Mouse (Mus musculus): Measurements from ENCODE around the gene Ccdc85c. TPM values are rescaled to one million over a fixed set of nuclear protein-coding genes. Genes with fewer than 3 reads are reported as not detected.

Gene Ccdc85c
- polyA plus RNA-seq, 1 experiment from 2014 or later: 8.3 TPM

DNA sequence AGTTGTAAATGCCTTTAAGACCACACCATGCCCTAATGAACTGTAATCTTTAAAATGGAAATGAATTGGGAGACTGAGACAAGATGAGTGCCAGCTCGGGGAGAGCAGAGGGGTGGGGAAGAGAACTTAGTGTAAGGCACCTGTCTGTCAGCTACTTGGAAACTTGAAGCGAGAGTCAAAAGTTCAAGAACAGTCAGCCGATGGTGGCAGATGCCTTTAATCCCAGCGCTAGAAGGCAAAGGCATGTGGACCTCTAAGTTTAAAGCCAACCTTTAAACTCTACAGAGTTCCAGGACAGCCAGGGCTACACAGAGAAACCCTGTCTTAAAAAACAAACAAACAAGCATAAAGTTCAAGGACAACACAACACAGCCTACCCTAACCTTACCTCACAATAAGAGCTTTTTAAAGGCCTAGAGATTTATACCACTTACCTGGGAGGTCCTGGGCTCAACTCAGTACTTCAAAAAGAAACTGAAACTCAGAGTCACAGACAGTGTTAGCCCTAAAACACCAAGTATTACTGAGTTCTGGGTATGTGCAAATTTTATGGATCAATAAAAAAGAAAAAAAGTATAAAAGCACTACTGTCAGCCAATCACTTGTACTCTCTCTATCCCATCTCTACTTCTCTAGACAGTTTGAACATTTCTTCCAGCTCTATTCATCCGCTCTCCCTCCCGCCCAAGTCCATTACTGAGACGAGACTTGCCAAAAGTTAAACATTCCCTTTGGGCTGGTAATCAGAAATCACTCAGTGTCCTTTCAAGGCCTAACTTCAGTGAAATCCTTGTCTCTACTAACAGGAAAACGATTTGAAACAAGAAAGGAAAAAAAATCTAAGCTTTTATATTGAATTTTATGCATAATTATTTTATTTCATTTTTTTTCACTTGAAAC is 100.4 kb downstream of the Ccdc85c start:
- ATAC-seq (ENCODE audit: insufficient read depth) (no peak), DNase-seq (no peak)
- Histone ChIP-seq H3K4me2 (no peak overlapping the region), H3K27me3 (ENCODE audit: insufficient read depth, low read length) (no peaks in the 10 kb centered on the region), H3K9ac (no peak overlapping the region), H3K4me1 (ENCODE audit: insufficient read depth) (peaks cover 21% of the 10 kb centered on the region), H3K4me3 (ENCODE audit: low read depth, low read length) (no peak overlapping the region), H3K9me3 (ENCODE audit: low read depth, low read length) (no peaks in the 10 kb centered on the region), H3K27ac (ENCODE audit: low read depth) (no peak overlapping the region), H3K36me3 (ENCODE audit: insufficient read depth) (no peaks in the 10 kb centered on the region)
- 51% methylated on average over 8 of the region's 8 CpGs for WGBS
- TF ChIP-seq CTCF (IDR thresholded peaks at IDR 0.05; ENCODE audit: low read depth): no peak

DNA sequence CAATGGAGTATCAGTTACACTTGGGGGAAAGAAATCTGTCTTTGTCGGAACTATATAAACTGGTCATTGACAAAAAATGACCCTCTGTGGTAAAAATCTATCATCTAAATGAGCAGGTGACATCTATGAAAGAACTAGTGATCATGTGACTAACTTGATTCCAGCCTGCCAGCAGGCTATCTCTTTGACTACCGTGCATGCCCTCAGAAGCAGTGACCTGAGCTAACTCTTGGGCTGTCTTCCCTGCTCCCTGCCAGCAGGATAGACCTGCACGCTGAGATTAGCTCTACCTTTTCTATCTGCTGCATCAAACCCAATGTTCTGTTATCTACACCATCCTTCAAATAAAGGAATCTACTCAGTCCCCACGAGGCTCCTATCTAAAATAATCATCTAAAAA is 102.6 kb downstream of the Ccdc85c start:
- ATAC-seq (ENCODE audit: insufficient read depth) (no peak), DNase-seq (no peak)
- TF ChIP-seq CTCF (IDR thresholded peaks at IDR 0.05; ENCODE audit: low read depth): no peak
- Histone ChIP-seq H3K9ac (no peak overlapping the region), H3K9me3 (ENCODE audit: low read depth, low read length) (no peaks in the 10 kb centered on the region), H3K27ac (ENCODE audit: low read depth) (no peak overlapping the region), H3K4me1 (ENCODE audit: insufficient read depth) (peaks cover 17% of the 10 kb centered on the region), H3K36me3 (ENCODE audit: insufficient read depth) (no peaks in the 10 kb centered on the region), H3K27me3 (ENCODE audit: insufficient read depth, low read length) (no peaks in the 10 kb centered on the region), H3K4me3 (ENCODE audit: low read depth, low read length) (no peak overlapping the region), H3K4me2 (no peak overlapping the region)
- 50% methylated on average over 4 of the region's 4 CpGs for WGBS

DNA sequence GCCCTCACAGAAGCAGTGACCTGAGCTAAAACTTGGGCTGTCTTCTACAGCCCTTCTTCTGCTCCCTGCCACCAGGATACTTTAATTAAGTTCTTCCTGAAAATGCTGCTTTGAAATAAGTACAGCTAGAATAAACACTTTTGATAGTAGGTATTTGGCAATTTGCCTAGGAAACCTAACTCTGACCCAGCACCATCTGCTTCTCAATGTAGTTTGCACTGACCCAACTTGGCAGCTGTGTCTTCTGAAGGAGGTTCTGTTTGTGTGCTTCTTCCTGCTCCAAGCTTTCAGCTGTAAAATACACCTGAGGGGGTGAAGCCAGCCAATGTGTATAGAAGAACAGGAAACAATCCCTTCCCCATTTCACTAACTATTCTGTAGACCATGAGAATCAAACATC is 103.9 kb downstream of the Ccdc85c start:
- Histone ChIP-seq H3K27me3 (ENCODE audit: insufficient read depth, low read length) (no peaks in the 10 kb centered on the region), H3K9me3 (ENCODE audit: low read depth, low read length) (no peaks in the 10 kb centered on the region), H3K9ac (no peak overlapping the region), H3K4me3 (ENCODE audit: low read depth, low read length) (no peak overlapping the region), H3K27ac (ENCODE audit: low read depth) (no peak overlapping the region), H3K4me1 (ENCODE audit: insufficient read depth) (peaks cover 13% of the 10 kb centered on the region), H3K36me3 (ENCODE audit: insufficient read depth) (no peaks in the 10 kb centered on the region), H3K4me2 (no peak overlapping the region)
- no peak for TF ChIP-seq CTCF (IDR thresholded peaks at IDR 0.05; ENCODE audit: low read depth)
- DNase-seq (peak; percentile 51), ATAC-seq (ENCODE audit: insufficient read depth) (no peak)

DNA sequence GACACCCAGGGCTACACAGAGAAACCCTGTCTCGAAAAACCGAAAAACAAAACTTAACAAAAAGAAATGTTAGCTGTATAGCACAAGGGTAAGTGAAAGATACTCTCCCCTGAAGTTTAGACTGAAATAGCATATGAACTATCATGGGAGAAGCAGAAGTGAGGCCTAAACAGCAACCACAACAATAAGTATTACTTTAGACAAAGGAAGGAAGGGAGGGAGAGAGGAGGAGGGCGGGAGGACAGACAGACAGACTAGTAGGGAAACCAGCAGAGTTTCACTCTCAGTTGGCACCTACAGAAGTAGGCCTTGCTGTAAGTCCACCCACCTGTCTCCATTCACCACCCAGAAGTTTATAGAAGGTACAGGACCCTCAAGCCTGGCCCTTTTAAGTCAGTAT is 104.8 kb downstream of the Ccdc85c start:
- WGBS: 89% methylated on average over 3 of the region's 3 CpGs
- Histone ChIP-seq H3K4me2 (no peak overlapping the region), H3K27ac (ENCODE audit: low read depth) (peak overlapping the region; percentile 14; the same call in 1 of the 2 replicates), H3K36me3 (ENCODE audit: insufficient read depth) (no peaks in the 10 kb centered on the region), H3K9me3 (ENCODE audit: low read depth, low read length) (no peaks in the 10 kb centered on the region), H3K27me3 (ENCODE audit: insufficient read depth, low read length) (no peaks in the 10 kb centered on the region), H3K4me3 (ENCODE audit: low read depth, low read length) (no peak overlapping the region), H3K4me1 (ENCODE audit: insufficient read depth) (peaks cover 13% of the 10 kb centered on the region), H3K9ac (no peak overlapping the region)
- ATAC-seq (ENCODE audit: insufficient read depth) (no peak), DNase-seq (no peak)
- TF ChIP-seq CTCF (IDR thresholded peaks at IDR 0.05; ENCODE audit: low read depth): no peak

DNA sequence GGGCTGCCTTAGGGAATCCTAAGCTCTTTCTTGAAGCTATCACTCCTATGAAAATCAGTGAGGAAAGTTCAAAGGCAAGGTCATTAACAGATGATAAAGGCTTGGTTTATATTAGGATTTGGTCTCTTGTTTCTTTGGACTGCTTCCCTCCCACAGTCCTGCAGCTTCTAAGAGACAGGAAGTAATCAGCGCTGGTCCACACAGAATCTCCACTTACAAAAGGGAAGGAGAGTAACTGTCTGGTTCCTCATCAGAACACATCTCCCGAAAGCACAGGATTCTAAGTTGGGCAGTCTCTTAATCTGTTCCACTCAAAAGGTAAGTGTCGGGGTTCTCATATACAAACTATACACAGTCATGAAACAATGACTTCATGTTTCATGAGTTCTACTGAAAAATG is 106.3 kb downstream of the Ccdc85c start:
- Histone ChIP-seq H3K4me3 (ENCODE audit: low read depth, low read length) (no peak overlapping the region), H3K4me2 (no peak overlapping the region), H3K27me3 (ENCODE audit: insufficient read depth, low read length) (no peaks in the 10 kb centered on the region), H3K9me3 (ENCODE audit: low read depth, low read length) (no peaks in the 10 kb centered on the region), H3K9ac (no peak overlapping the region), H3K27ac (ENCODE audit: low read depth) (no peak overlapping the region), H3K36me3 (ENCODE audit: insufficient read depth) (peaks cover 8% of the 10 kb centered on the region; the same call in 1 of the 2 replicates), H3K4me1 (ENCODE audit: insufficient read depth) (peaks cover 13% of the 10 kb centered on the region)
- ATAC-seq (ENCODE audit: insufficient read depth): no peak
- WGBS: 54% methylated on average over 3 of the region's 3 CpGs
- TF ChIP-seq CTCF (IDR thresholded peaks at IDR 0.05; ENCODE audit: low read depth): no peak
- DNase-seq: peak; percentile 28

DNA sequence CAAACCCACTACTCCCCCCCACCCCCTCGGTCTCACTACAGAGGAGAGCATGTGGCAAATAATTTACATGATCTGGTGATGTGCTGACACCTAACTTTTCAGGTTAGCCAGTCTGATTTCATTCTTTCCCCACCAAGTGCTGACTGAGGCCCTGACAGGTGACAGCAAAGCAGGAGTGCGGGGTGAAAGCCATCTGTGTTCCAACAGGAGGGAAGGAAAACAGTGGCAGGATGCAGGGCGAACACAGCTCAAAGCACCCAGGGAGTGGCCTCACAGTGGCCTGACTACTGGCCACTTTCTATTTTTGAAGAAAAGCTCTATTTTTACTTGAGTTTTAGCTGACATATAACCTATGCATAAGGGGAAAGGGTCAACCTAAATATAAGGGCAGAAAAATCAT is 111.5 kb downstream of the Ccdc85c start:
- no peak overlapping the region for H3K4me3 ChIP-seq (ENCODE audit: low read depth, low read length)
- H3K36me3 ChIP-seq (ENCODE audit: insufficient read depth): peaks cover 54% of the 10 kb centered on the region
- no peak overlapping the region for H3K27ac ChIP-seq (ENCODE audit: low read depth)
- no peaks in the 10 kb centered on the region for H3K4me1 ChIP-seq (ENCODE audit: insufficient read depth)
- 81% methylated on average over 3 of the region's 3 CpGs for WGBS
- no peak overlapping the region for H3K9ac ChIP-seq
- DNase-seq (no peak), ATAC-seq (ENCODE audit: insufficient read depth) (no peak)
- H3K9me3 ChIP-seq (ENCODE audit: low read depth, low read length): no peaks in the 10 kb centered on the region
- H3K4me2 ChIP-seq: no peak overlapping the region
- no peaks in the 10 kb centered on the region for H3K27me3 ChIP-seq (ENCODE audit: insufficient read depth, low read length)
- TF ChIP-seq CTCF (IDR thresholded peaks at IDR 0.05; ENCODE audit: low read depth): no peak

DNA sequence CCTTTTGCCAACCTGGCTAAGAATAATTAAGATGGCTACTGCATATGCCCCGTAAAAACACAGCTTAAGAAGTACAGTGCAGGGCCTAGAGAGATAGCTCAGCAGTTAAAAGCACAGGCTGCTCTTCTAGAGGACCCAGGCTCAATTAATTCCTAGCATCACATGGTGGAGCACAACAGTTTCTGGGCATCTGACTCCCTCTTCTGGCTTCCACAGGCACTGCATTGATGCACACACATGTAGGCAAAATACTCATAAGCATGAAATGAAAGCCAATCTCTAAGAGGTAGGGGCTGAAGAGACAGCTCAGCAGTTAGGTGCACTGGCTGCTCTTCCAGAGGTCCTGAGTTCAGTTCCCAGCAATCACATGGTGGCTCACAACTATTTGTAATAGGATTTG is 113.2 kb downstream of the Ccdc85c start:
- Histone ChIP-seq H3K9me3 (ENCODE audit: low read depth, low read length) (no peaks in the 10 kb centered on the region), H3K27ac (ENCODE audit: low read depth) (no peak overlapping the region), H3K9ac (no peak overlapping the region), H3K4me2 (no peak overlapping the region), H3K4me1 (ENCODE audit: insufficient read depth) (no peaks in the 10 kb centered on the region), H3K27me3 (ENCODE audit: insufficient read depth, low read length) (no peaks in the 10 kb centered on the region), H3K36me3 (ENCODE audit: insufficient read depth) (peaks cover 64% of the 10 kb centered on the region), H3K4me3 (ENCODE audit: low read depth, low read length) (no peak overlapping the region)
- peak; percentile 34 for DNase-seq
- peak; percentile 60 for TF ChIP-seq CTCF (IDR thresholded peaks at IDR 0.05; ENCODE audit: low read depth)
- no peak for ATAC-seq (ENCODE audit: insufficient read depth)
- 94% methylated on average over 1 of the region's 1 CpGs for WGBS
